Mouse (Mus musculus): ENCODE measurements around the gene Gamt. TPM values are rescaled to one million over a fixed set of nuclear protein-coding genes. Genes with fewer than 3 reads are reported as not detected.
"Not testable (repeated sequence)": the region's sequence is repeated elsewhere in the genome, so short reads cannot be mapped to it uniquely, and the experiment has no call there.

The Gamt gene
- polyA plus RNA-seq, 1 experiment = 48.3 TPM

GRCm38 (mm10) chr10:80250059-80250458 is 10.8 kb downstream of the Gamt start:
- no peak for TF ChIP-seq MYOG (IDR thresholded peaks at IDR 0.05; ENCODE audit: control insufficient read depth, extremely low read depth, insufficient read length)
- TF ChIP-seq CEBPB (IDR thresholded peaks at IDR 0.05; ENCODE audit: low read depth) = no peak
- no peak for TF ChIP-seq USF1 (IDR thresholded peaks at IDR 0.05; ENCODE audit: low read depth)
- TF ChIP-seq FOSL1 (IDR thresholded peaks at IDR 0.05; ENCODE audit: insufficient read depth, low read length, poor library complexity, severe bottlenecking) = no peak
- TF ChIP-seq CTCF (IDR thresholded peaks at IDR 0.05; ENCODE audit: control insufficient read depth, insufficient read depth, insufficient read length) = no peak
- no peak for TF ChIP-seq MYOD1 (IDR thresholded peaks at IDR 0.05; ENCODE audit: control insufficient read depth, insufficient read length, low read depth)
- TF ChIP-seq MAX (IDR thresholded peaks at IDR 0.05) = no peak
- Histone ChIP-seq H3K79me3 (ENCODE audit: low read depth) (peaks cover 32% of the 10 kb centered on the region), H3ac (ENCODE audit: control insufficient read depth, insufficient read length, low read depth) (peak overlapping the region; percentile 71), H3K4me3 (ENCODE audit: insufficient read depth, poor library complexity, severe bottlenecking) (peak overlapping the region; percentile 63), H3K27me3 (ENCODE audit: control insufficient read depth, insufficient read depth, insufficient read length) (no peaks in the 10 kb centered on the region), H3K79me2 (ENCODE audit: control insufficient read depth, insufficient read depth) (peaks cover 43% of the 10 kb centered on the region), H3K36me3 (ENCODE audit: control insufficient read depth, insufficient read depth) (peaks cover 38% of the 10 kb centered on the region)

- H3K27me3 ChIP-seq (ENCODE audit: control insufficient read depth, insufficient read depth, insufficient read length) = no peaks in the 10 kb centered on the region
- peaks cover 36% of the 10 kb centered on the region for H3K36me3 ChIP-seq (ENCODE audit: control insufficient read depth, insufficient read depth)
- TF ChIP-seq MYOD1 (IDR thresholded peaks at IDR 0.05; ENCODE audit: control insufficient read depth, insufficient read length, low read depth) (no peak), CTCF (IDR thresholded peaks at IDR 0.05; ENCODE audit: control insufficient read depth, insufficient read depth, insufficient read length) (no peak), MYOG (IDR thresholded peaks at IDR 0.05; ENCODE audit: control insufficient read depth, extremely low read depth, insufficient read length) (no peak), MAX (IDR thresholded peaks at IDR 0.05) (no peak), USF1 (IDR thresholded peaks at IDR 0.05; ENCODE audit: low read depth) (no peak), CEBPB (IDR thresholded peaks at IDR 0.05; ENCODE audit: low read depth) (peak; percentile 63), FOSL1 (IDR thresholded peaks at IDR 0.05; ENCODE audit: insufficient read depth, low read length, poor library complexity, severe bottlenecking) (no peak)
- H3K79me3 ChIP-seq (ENCODE audit: low read depth) = peaks cover 32% of the 10 kb centered on the region
- H3K4me3 ChIP-seq (ENCODE audit: insufficient read depth, poor library complexity, severe bottlenecking) = peak within 1 kb of the TSS; percentile 63
- peaks cover 43% of the 10 kb centered on the region for H3K79me2 ChIP-seq (ENCODE audit: control insufficient read depth, insufficient read depth)
- H3ac ChIP-seq (ENCODE audit: control insufficient read depth, insufficient read length, low read depth) = peak within 1 kb of the TSS; percentile 71
Measured at GRCm38 (mm10) chr10:80248971-80249640, 11.7 kb downstream of the Gamt start, which contains the start of gene Ndufs7. TSS of gene Ndufs7 (plus strand) at chr10:80249121.

- Histone ChIP-seq H3K79me2 (ENCODE audit: control insufficient read depth, insufficient read depth) (peaks cover 42% of the 10 kb centered on the region), H3K79me3 (ENCODE audit: low read depth) (peaks cover 32% of the 10 kb centered on the region), H3K36me3 (ENCODE audit: control insufficient read depth, insufficient read depth) (peaks cover 37% of the 10 kb centered on the region)
- H3K4me3 ChIP-seq (ENCODE audit: insufficient read depth, poor library complexity, severe bottlenecking); H3ac ChIP-seq (ENCODE audit: control insufficient read depth, insufficient read length, low read depth); H3K27me3 ChIP-seq (ENCODE audit: control insufficient read depth, insufficient read depth, insufficient read length): not testable (repeated sequence)
Measured at GRCm38 (mm10) chr10:80248437-80248836, 12.4 kb downstream of the Gamt start.

- peaks cover 38% of the 10 kb centered on the region for H3K36me3 ChIP-seq (ENCODE audit: control insufficient read depth, insufficient read depth)
- no peak for TF ChIP-seq CTCF (IDR thresholded peaks at IDR 0.05; ENCODE audit: control insufficient read depth, insufficient read depth, insufficient read length)
- TF ChIP-seq FOSL1 (IDR thresholded peaks at IDR 0.05; ENCODE audit: insufficient read depth, low read length, poor library complexity, severe bottlenecking) = no peak
- no peak for TF ChIP-seq MYOD1 (IDR thresholded peaks at IDR 0.05; ENCODE audit: control insufficient read depth, insufficient read length, low read depth)
- TF ChIP-seq USF1 (IDR thresholded peaks at IDR 0.05; ENCODE audit: low read depth) = no peak
- TF ChIP-seq MYOG (IDR thresholded peaks at IDR 0.05; ENCODE audit: control insufficient read depth, extremely low read depth, insufficient read length) = no peak
- no peak for TF ChIP-seq MAX (IDR thresholded peaks at IDR 0.05)
- TF ChIP-seq CEBPB (IDR thresholded peaks at IDR 0.05; ENCODE audit: low read depth) = no peak
- no peak overlapping the region for H3K4me3 ChIP-seq (ENCODE audit: insufficient read depth, poor library complexity, severe bottlenecking)
- H3ac ChIP-seq (ENCODE audit: control insufficient read depth, insufficient read length, low read depth) = no peak overlapping the region
- peaks cover 28% of the 10 kb centered on the region for H3K79me3 ChIP-seq (ENCODE audit: low read depth)
- peaks cover 36% of the 10 kb centered on the region for H3K79me2 ChIP-seq (ENCODE audit: control insufficient read depth, insufficient read depth)
- no peaks in the 10 kb centered on the region for H3K27me3 ChIP-seq (ENCODE audit: control insufficient read depth, insufficient read depth, insufficient read length)
Measured at GRCm38 (mm10) chr10:80247849-80248248, 13.0 kb downstream of the Gamt start.

GRCm38 (mm10) chr10:80245600-80245999 is 15.2 kb downstream of the Gamt start:
- Histone ChIP-seq H3K4me3 (ENCODE audit: insufficient read depth, poor library complexity, severe bottlenecking) (no peak overlapping the region), H3K79me3 (ENCODE audit: low read depth) (peaks cover 11% of the 10 kb centered on the region), H3K79me2 (ENCODE audit: control insufficient read depth, insufficient read depth) (peaks cover 14% of the 10 kb centered on the region), H3ac (ENCODE audit: control insufficient read depth, insufficient read length, low read depth) (peak overlapping the region; percentile 36), H3K36me3 (ENCODE audit: control insufficient read depth, insufficient read depth) (peaks cover 46% of the 10 kb centered on the region), H3K27me3 (ENCODE audit: control insufficient read depth, insufficient read depth, insufficient read length) (no peaks in the 10 kb centered on the region)
- TF ChIP-seq CEBPB (IDR thresholded peaks at IDR 0.05; ENCODE audit: low read depth) (no peak), CTCF (IDR thresholded peaks at IDR 0.05; ENCODE audit: control insufficient read depth, insufficient read depth, insufficient read length) (peak; percentile 33), USF1 (IDR thresholded peaks at IDR 0.05; ENCODE audit: low read depth) (no peak), MAX (IDR thresholded peaks at IDR 0.05) (peak; percentile 40), MYOG (IDR thresholded peaks at IDR 0.05; ENCODE audit: control insufficient read depth, extremely low read depth, insufficient read length) (no peak), FOSL1 (IDR thresholded peaks at IDR 0.05; ENCODE audit: insufficient read depth, low read length, poor library complexity, severe bottlenecking) (no peak), MYOD1 (IDR thresholded peaks at IDR 0.05; ENCODE audit: control insufficient read depth, insufficient read length, low read depth) (no peak)
